Mouse (Mus musculus) E14TG2a.4 (cell line): Measurements from ENCODE around the gene Ano10.

ENCODE experiments used
- H3K27me3 ChIP-seq: 2 replicates; pipeline ENCODE4 v1.6.1; 2014; ENCODE audit warnings: low read length, control low read depth; ENCODE audit not compliant: insufficient read depth
- H3K36me3 ChIP-seq: 2 replicates; pipeline ENCODE4 v1.6.1; 2014; ENCODE audit warnings: low read length, control low read depth; ENCODE audit not compliant: insufficient read depth
- H3K4me1 ChIP-seq: replicated peaks from 2 replicates; pipeline ENCODE4 v1.6.1; 2014; ENCODE audit warnings: low read depth, low read length, control low read depth
- H3K4me3 ChIP-seq: replicated peaks from 2 replicates; pipeline ENCODE4 v1.5.1; 2014; ENCODE audit warnings: mild to moderate bottlenecking, low read length
- H3K9me3 ChIP-seq: 2 replicates; pipeline ENCODE4 v1.6.1; 2014; ENCODE audit warnings: low read length, control low read depth
- CTCF ChIP-seq: conservative IDR thresholded peaks from 2 replicates; pipeline ENCODE4 v1.5.1; 2014; ENCODE audit warnings: low read length
- NANOG ChIP-seq: IDR thresholded peaks from 2 replicates; pipeline ENCODE4 v1.6.1; 2014; ENCODE audit warnings: borderline replicate concordance, low read length, mixed read lengths
- POU5F1 ChIP-seq: IDR thresholded peaks from 2 replicates; pipeline ENCODE4 v1.6.1; 2014; ENCODE audit warnings: low read length, borderline replicate concordance

Gene Ano10

GRCm38 (mm10) chr9:122245471-122245870 is 48.8 kb downstream of the Ano10 start:
- no peak overlapping the region for H3K4me3 ChIP-seq
- no peaks in the 10 kb centered on the region for H3K36me3 ChIP-seq
- peaks cover 11% of the 10 kb centered on the region for H3K4me1 ChIP-seq
- H3K27me3 ChIP-seq: 0 out of 2 replicates have a peak, but pooled peaks cover 2% of the 10 kb centered on the region
- H3K9me3 ChIP-seq: peaks cover 12% of the 10 kb centered on the region
- TF ChIP-seq POU5F1 (no peak), CTCF (no peak), NANOG (no peak)

- peaks cover 11% of the 10 kb centered on the region for H3K4me1 ChIP-seq
- H3K4me3 ChIP-seq: no peak overlapping the region
- H3K27me3 ChIP-seq: 0 out of 2 replicates have a peak, but pooled peaks cover 2% of the 10 kb centered on the region
- TF ChIP-seq NANOG (no peak), POU5F1 (no peak), CTCF (no peak)
- H3K36me3 ChIP-seq: no peaks in the 10 kb centered on the region
- H3K9me3 ChIP-seq: peaks cover 12% of the 10 kb centered on the region
Observed at GRCm38 (mm10) chr9:122244800-122245165, 49.4 kb downstream of the Ano10 start.

GRCm38 (mm10) chr9:122244080-122244799 is 50.0 kb downstream of the Ano10 start:
- H3K27me3 ChIP-seq: 0 out of 2 replicates have a peak, but pooled peaks cover 2% of the 10 kb centered on the region
- no peak overlapping the region for H3K4me3 ChIP-seq
- no peak for TF ChIP-seq POU5F1
- peak; percentile 61 for TF ChIP-seq CTCF
- peaks cover 11% of the 10 kb centered on the region for H3K4me1 ChIP-seq
- peaks cover 12% of the 10 kb centered on the region for H3K9me3 ChIP-seq
- no peaks in the 10 kb centered on the region for H3K36me3 ChIP-seq

DNA sequence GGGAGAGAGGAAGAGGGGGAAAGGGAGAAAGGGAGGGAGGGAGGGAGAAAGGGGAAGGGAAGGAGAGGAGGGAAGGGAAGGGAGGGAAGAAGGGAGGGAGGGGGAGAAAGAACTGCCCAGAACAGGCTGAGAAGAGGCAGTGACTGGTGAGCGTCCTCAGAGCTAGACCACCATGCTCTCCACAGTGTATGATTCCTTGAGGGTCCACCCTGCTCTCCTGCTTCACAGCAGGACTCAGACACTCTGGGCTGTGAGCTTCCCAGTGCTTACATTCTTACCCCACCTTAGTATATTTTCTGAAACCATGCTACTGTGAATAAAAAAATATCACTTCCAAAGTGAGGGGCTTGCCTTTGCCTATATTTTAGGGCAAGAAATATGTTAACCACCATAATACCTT is 50.9 kb downstream of the Ano10 start:
- Histone ChIP-seq H3K9me3 (peaks cover 12% of the 10 kb centered on the region), H3K27me3 (0 out of 2 replicates have a peak, but pooled peaks cover 2% of the 10 kb centered on the region), H3K4me3 (no peak overlapping the region), H3K36me3 (no peaks in the 10 kb centered on the region), H3K4me1 (peaks cover 11% of the 10 kb centered on the region)
- TF ChIP-seq POU5F1 (no peak), NANOG (no peak), CTCF (no peak)

DNA sequence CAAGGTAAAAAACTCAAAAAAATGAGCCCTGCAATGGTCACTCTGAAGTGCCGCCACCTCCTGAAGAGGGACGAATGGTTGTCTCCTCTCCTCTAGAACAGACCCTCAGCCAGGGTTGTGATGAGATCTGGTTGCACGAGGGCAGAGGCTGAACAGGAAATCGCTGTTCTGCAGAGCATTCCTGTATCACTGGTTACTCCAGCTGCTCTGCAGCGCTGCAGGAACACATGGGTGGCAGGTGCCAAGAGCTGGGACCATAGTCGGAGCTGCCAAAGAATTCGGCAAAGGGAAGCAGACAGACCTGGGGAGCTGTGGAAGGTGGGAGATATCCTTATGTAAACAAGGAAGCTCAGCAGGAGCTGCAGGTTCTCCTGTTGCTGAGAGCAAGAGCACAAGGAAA is 51.4 kb downstream of the Ano10 start:
- peaks cover 12% of the 10 kb centered on the region for H3K9me3 ChIP-seq
- no peak overlapping the region for H3K4me3 ChIP-seq
- no peaks in the 10 kb centered on the region for H3K36me3 ChIP-seq
- H3K4me1 ChIP-seq: peaks cover 11% of the 10 kb centered on the region
- TF ChIP-seq POU5F1: no peak
- no peak for TF ChIP-seq NANOG
- TF ChIP-seq CTCF: no peak
- H3K27me3 ChIP-seq: 0 out of 2 replicates have a peak, but pooled peaks cover 2% of the 10 kb centered on the region

GRCm38 (mm10) chr9:122241812-122242400 is 52.3 kb downstream of the Ano10 start:
- Histone ChIP-seq H3K9me3 (peaks cover 12% of the 10 kb centered on the region), H3K4me1 (peaks cover 11% of the 10 kb centered on the region), H3K4me3 (no peak overlapping the region), H3K36me3 (no peaks in the 10 kb centered on the region), H3K27me3 (0 out of 2 replicates have a peak, but pooled peaks cover 2% of the 10 kb centered on the region)
- TF ChIP-seq POU5F1 (no peak), NANOG (no peak), CTCF (no peak)

DNA sequence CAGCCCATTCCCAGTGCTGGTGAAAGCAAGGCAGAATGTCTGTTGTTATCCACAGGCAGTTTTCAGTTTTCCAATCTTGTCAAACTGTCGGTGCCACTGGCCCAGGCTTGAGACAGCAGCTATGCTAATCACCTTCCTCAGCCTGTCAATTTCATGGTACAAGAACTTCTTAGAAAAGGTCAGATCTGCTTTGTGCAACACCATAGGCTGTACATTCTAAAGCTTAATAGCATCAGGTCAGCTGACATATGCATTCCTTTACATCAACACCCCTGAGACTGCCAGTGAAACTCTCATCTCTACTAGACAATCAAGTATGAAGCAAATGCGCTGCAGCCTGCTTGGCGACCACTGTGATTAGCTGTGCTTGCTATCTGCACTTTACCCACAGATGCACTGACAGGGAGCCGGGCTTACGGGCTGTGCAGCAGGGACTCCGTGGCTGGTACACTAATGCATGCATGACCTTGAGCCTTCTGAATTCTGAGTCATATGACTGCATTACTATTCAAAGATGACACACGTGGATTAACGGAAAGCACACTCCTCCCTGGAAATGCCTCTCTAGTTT is 53.5 kb downstream of the Ano10 start:
- Histone ChIP-seq H3K36me3 (no peaks in the 10 kb centered on the region), H3K27me3 (0 out of 2 replicates have a peak, but pooled peaks cover 2% of the 10 kb centered on the region)

GRCm38 (mm10) chr9:122234741-122235140 is 59.5 kb downstream of the Ano10 start:
- H3K4me3 ChIP-seq: no peak overlapping the region
- H3K9me3 ChIP-seq: no peaks in the 10 kb centered on the region
- H3K36me3 ChIP-seq: no peaks in the 10 kb centered on the region
- peaks cover 10% of the 10 kb centered on the region for H3K4me1 ChIP-seq
- no peaks in the 10 kb centered on the region for H3K27me3 ChIP-seq
- TF ChIP-seq POU5F1 (no peak), CTCF (no peak), NANOG (no peak)

More for the DNA sequence above, 53.5 kb downstream of the Ano10 start:
- Histone ChIP-seq H3K4me3 (no peak overlapping the region), H3K9me3 (peaks cover 4% of the 10 kb centered on the region), H3K4me1 (peaks cover 11% of the 10 kb centered on the region)
- no peak for TF ChIP-seq NANOG
- TF ChIP-seq CTCF: no peak
- no peak for TF ChIP-seq POU5F1
